ENCODE assay signal across 11 mouse cellular contexts in genomic region chr6:142908412-142908811, GRCm38 (mm10).
"Had no signal": no experiment of that assay in that cellular context is flagged by ENCODE, and none has a peak within 500 bp of the region (broad histone marks: within the 10 kb centered on the region; RNA-seq: fewer than 3 reads in every experiment).

No protein-coding gene starts in this region.

- ATAC-seq: intestine, postnatal 0 days; midbrain, embryonic 13.5 days had no signal

- DNase-seq: kidney, adult 8-10 months; kidney, postnatal 25 days; lung, embryonic 14.5 days; lung, postnatal 10 days; lung, postnatal 4 days; right cerebral cortex, postnatal 14 days had no signal

- H3K9me3 ChIP-seq: limb, embryonic 15.5 days; midbrain, embryonic 13.5 days had no signal

- H3K27me3 ChIP-seq: limb, embryonic 15.5 days; midbrain, embryonic 13.5 days had no signal

- H3K4me3 ChIP-seq: left cerebral cortex, adult 2 months; limb, embryonic 15.5 days; midbrain, embryonic 13.5 days had no signal

- H3K27ac ChIP-seq: left cerebral cortex, adult 2 months; limb, embryonic 15.5 days; midbrain, embryonic 13.5 days; stomach, postnatal 0 days had no signal

- H3K4me2 ChIP-seq: limb, embryonic 15.5 days; lung, embryonic 14.5 days; midbrain, embryonic 13.5 days had no signal

- H3K9ac ChIP-seq: limb, embryonic 15.5 days; lung, embryonic 14.5 days; midbrain, embryonic 13.5 days had no signal

- H3K36me3 ChIP-seq: limb, embryonic 15.5 days had no signal

- H3K4me1 ChIP-seq: limb, embryonic 15.5 days; midbrain, embryonic 13.5 days had no signal
